Mouse (Mus musculus) MEL (cell line): Measurements from ENCODE around the gene Lrba. TPM values are rescaled to one million over a fixed set of nuclear protein-coding genes. Genes with fewer than 3 reads are reported as not detected.

Source experiments
- DNase-seq: peaks from one replicate; pipeline ENCODE4 v3.0.0; 2011; ENCODE audit warnings: low read depth, low spot score
- H3K27ac ChIP-seq: 2 replicates; pipeline ENCODE4 v1.5.1; 2012; ENCODE audit warnings: low read depth, mild to moderate bottlenecking, control low read depth, low read length, moderate library complexity; ENCODE audit not compliant: control insufficient read depth
- H3K27me3 ChIP-seq, 2 experiments: fragments of 150-350 bp in 1 of 2; sonication (generic) in 1 of 2; 2 replicates each; pipeline ENCODE4 v1.6.1; 2012; ENCODE audit warnings: low read length in 2 of 2, mild to moderate bottlenecking in 2 of 2, improper control_type of control experiment in 1 of 2, moderate library complexity in 1 of 2; ENCODE audit not compliant: insufficient read depth in 2 of 2, control insufficient read depth in 1 of 2
- H3K36me3 ChIP-seq, 2 experiments: 2 replicates each; pipeline ENCODE4 v1.6.1; 2012 to 2014; ENCODE audit warnings: low read length in 2 of 2, improper control_type of control experiment in 1 of 2, inconsistent platforms in 1 of 2, mild to moderate bottlenecking in 1 of 2; ENCODE audit not compliant: insufficient read depth in 2 of 2, control insufficient read depth in 1 of 2
- H3K4me1 ChIP-seq, 2 experiments: fragments of 150-350 bp in 1 of 2; sonication (generic) in 1 of 2; 2 replicates each; pipeline ENCODE4 v1.6.1; 2012; ENCODE audit warnings: low read length in 2 of 2, improper control_type of control experiment in 1 of 2, mild to moderate bottlenecking in 1 of 2; ENCODE audit not compliant: insufficient read depth in 2 of 2, control insufficient read depth in 1 of 2
- H3K4me3 ChIP-seq, 2 experiments: fragments of 150-350 bp in 1 of 2; sonication (generic) in 1 of 2; 2 replicates each; pipeline ENCODE4 v1.5.1; 2012; ENCODE audit warnings: low read depth in 2 of 2, low read length in 2 of 2, mild to moderate bottlenecking in 2 of 2, moderate library complexity in 2 of 2, control low read depth in 1 of 2, improper control_type of control experiment in 1 of 2; ENCODE audit not compliant: control insufficient read depth in 1 of 2, insufficient read depth in 1 of 2
- H3K79me2 ChIP-seq: 2 replicates; pipeline ENCODE4 v1.6.1; 2012; ENCODE audit warnings: mild to moderate bottlenecking, low read length, moderate library complexity; ENCODE audit not compliant: control insufficient read depth, poor library complexity, insufficient read depth
- H3K9ac ChIP-seq: 2 replicates; pipeline ENCODE4 v1.6.1; 2012; ENCODE audit warnings: low read depth, mild to moderate bottlenecking, control low read depth, low read length, moderate library complexity; ENCODE audit not compliant: control insufficient read depth, poor library complexity, severe bottlenecking
- H3K9me3 ChIP-seq: fragments of 150-350 bp; sonication (generic); replicated peaks from 2 replicates; pipeline ENCODE4 v1.6.1; 2012; ENCODE audit warnings: mild to moderate bottlenecking, low read length, improper control_type of control experiment, moderate library complexity; ENCODE audit not compliant: insufficient read depth
- E2F4 ChIP-seq: IDR thresholded peaks from 2 replicates; pipeline ENCODE4 v1.6.1; 2011; ENCODE audit warnings: low read depth, low read length, improper control_type of control experiment, borderline replicate concordance
- ELF1 ChIP-seq: IDR thresholded peaks from 2 replicates; pipeline ENCODE4 v1.6.1; 2014; ENCODE audit warnings: low read depth, mild to moderate bottlenecking, inconsistent platforms, low read length, improper control_type of control experiment, moderate library complexity
- ETS1 ChIP-seq: IDR thresholded peaks from 2 replicates; pipeline ENCODE4 v1.6.1; 2012; ENCODE audit warnings: low read depth, mild to moderate bottlenecking, inconsistent platforms, low read length, improper control_type of control experiment, moderate library complexity
- MAFK ChIP-seq: IDR thresholded peaks from 2 replicates; pipeline ENCODE4 v1.6.1; 2011; ENCODE audit warnings: low read depth, mild to moderate bottlenecking, low read length, improper control_type of control experiment, borderline replicate concordance
- MAX ChIP-seq: IDR thresholded peaks from 2 replicates; pipeline ENCODE4 v1.6.1; 2011; ENCODE audit warnings: low read length, improper control_type of control experiment
- MAZ ChIP-seq: IDR thresholded peaks from 2 replicates; pipeline ENCODE4 v1.6.1; 2012; ENCODE audit warnings: low read depth, mild to moderate bottlenecking, inconsistent platforms, low read length, improper control_type of control experiment
- MYB ChIP-seq: IDR thresholded peaks from 2 replicates; pipeline ENCODE4 v1.6.1; 2011; ENCODE audit warnings: mild to moderate bottlenecking, low read depth, low read length, improper control_type of control experiment
- NELFE ChIP-seq: IDR thresholded peaks from 2 replicates; pipeline ENCODE4 v1.6.1; 2011; ENCODE audit warnings: low read depth, low read length, improper control_type of control experiment
- NRF1 ChIP-seq: IDR thresholded peaks from 2 replicates; pipeline ENCODE4 v1.6.1; 2014; ENCODE audit warnings: low read depth, mild to moderate bottlenecking, inconsistent platforms, low read length, improper control_type of control experiment, moderate library complexity; ENCODE audit not compliant: poor library complexity, insufficient read depth, severe bottlenecking
- POLR2A ChIP-seq, 2 experiments: IDR thresholded peaks; 2 replicates each; pipeline ENCODE4 v1.6.1; 2011 to 2012; ENCODE audit warnings: low read length in 2 of 2, mild to moderate bottlenecking in 2 of 2, control low read depth in 1 of 2, improper control_type of control experiment in 1 of 2, low read depth in 1 of 2, moderate library complexity in 1 of 2; ENCODE audit not compliant: control insufficient read depth in 1 of 2, insufficient read depth in 1 of 2, poor library complexity in 1 of 2
- POLR2AphosphoS5 ChIP-seq: IDR thresholded peaks from 2 replicates; pipeline ENCODE4 v1.6.1; 2012; ENCODE audit warnings: low read depth, borderline replicate concordance, mild to moderate bottlenecking, inconsistent platforms, low read length, moderate library complexity, mixed read lengths
- RCOR1 ChIP-seq: IDR thresholded peaks from 2 replicates; pipeline ENCODE4 v1.6.1; 2012; ENCODE audit warnings: low read depth, mild to moderate bottlenecking, inconsistent platforms, low read length, improper control_type of control experiment
- TCF12 ChIP-seq: IDR thresholded peaks from 2 replicates; pipeline ENCODE4 v1.6.1; 2014; ENCODE audit warnings: low read depth, mild to moderate bottlenecking, inconsistent platforms, low read length, improper control_type of control experiment, moderate library complexity
- USF1 ChIP-seq: IDR thresholded peaks from 2 replicates; pipeline ENCODE4 v1.6.1; 2014; ENCODE audit warnings: low read depth, mild to moderate bottlenecking, inconsistent platforms, low read length, improper control_type of control experiment, moderate library complexity
- ZMIZ1 ChIP-seq: IDR thresholded peaks from 2 replicates; pipeline ENCODE4 v1.6.1; 2012; ENCODE audit warnings: low read depth, mild to moderate bottlenecking, inconsistent platforms, low read length, improper control_type of control experiment, moderate library complexity
- ZNF384 ChIP-seq: IDR thresholded peaks from 2 replicates; pipeline ENCODE4 v1.6.1; 2012; ENCODE audit warnings: low read depth, mild to moderate bottlenecking, inconsistent platforms, low read length, improper control_type of control experiment
- polyA plus RNA-seq, 2 experiments: library from polyadenylated mRNA; stranded (reverse) in 1 of 2; unstranded in 1 of 2; fragments of >175 nt in 1 of 2; fragments of >200 nt in 1 of 2; gene quantifications; 2 replicates each; pipeline versions ENCODE4 v1.2.1 to v1.2.4; 2012; ENCODE audit warnings: low replicate concordance in 2 of 2, low read depth in 1 of 2; ENCODE audit not compliant: insufficient read length in 2 of 2, insufficient read depth in 1 of 2, missing spikeins in 1 of 2
- total RNA-seq: library from RNA; depleted of rRNA; stranded (reverse); fragments of 300-350 nt; gene quantifications from 2 replicates; pipeline ENCODE4 v1.2.3, GENCODE M21; 2012

The Lrba gene
- total and polyA plus RNA-seq, 3 experiments: 10.9 to 17.9 TPM; not detected in 1

DNA sequence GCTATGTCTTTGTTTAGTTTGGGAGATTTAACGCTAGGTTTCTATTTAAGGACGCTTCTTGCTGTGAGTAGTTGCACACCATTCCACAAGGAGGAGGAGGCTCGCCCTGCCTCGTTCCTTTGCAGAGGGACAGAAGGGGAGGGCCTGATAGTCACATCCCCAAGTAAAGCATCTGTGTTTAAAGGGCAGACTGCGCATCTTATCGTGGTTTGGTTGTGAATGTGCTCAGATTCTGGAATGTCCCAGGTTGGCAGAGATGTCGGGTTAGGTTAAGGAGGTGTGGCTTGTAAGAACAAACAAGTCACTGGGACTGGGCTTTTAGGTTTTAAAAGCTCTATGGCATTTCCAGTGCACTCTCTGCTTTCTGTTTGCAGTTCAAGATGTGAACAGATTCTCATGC, 464.8 kb downstream of the Lrba start:
- peaks cover 4 to 5% of the 10 kb centered on the region in 2 experiments for H3K4me1 ChIP-seq
- no peak for DNase-seq

DNA sequence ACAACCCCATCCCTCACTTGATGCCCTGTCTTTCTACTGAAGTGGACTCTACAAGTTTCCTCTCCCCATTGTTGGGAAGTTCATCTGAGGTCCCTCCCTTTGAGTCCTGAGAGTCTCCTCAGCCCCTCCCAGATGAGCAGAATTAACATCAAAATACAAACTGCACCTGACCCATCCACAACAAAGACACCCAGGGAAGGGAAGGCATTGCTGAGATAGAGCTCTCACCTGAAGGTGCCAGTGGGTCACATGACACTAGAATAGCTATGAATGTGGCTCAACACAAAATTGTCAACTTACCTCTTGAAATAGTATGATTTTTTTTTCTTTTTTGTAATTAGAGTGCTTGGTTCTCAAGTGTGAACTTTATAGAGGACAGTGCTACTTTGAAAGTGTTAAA, 468.3 kb downstream of the Lrba start:
- H3K9ac ChIP-seq: no peak overlapping the region
- peaks cover 0 to 5% of the 10 kb centered on the region in 2 experiments; a peak in 2 of 4 replicates for H3K36me3 ChIP-seq
- no peak for DNase-seq
- H3K4me1 ChIP-seq: peaks cover 2 to 4% of the 10 kb centered on the region in 2 experiments
- TF ChIP-seq POLR2A (IDR thresholded peaks at IDR 0.05; ENCODE audit: control insufficient read depth in 1 of 2, insufficient read depth in 1 of 2, low read depth in 1 of 2, low read length in 2 of 2, poor library complexity in 1 of 2) (no peak), ETS1 (no peak), NRF1 (no peak), USF1 (no peak; the same call in 1 of the 2 replicates), NELFE (no peak), POLR2AphosphoS5 (no peak), MAX (no peak), ELF1 (no peak), RCOR1 (no peak), MYB (no peak)
- H3K27me3 ChIP-seq: no peaks in the 10 kb centered on the region
- no peak overlapping the region for H3K4me3 ChIP-seq
- H3K79me2 ChIP-seq: no peaks in the 10 kb centered on the region
- no peaks in the 10 kb centered on the region for H3K9me3 ChIP-seq
- H3K27ac ChIP-seq: no peak overlapping the region

More for the DNA sequence above, 464.8 kb downstream of the Lrba start:
- no peak for TF ChIP-seq MAZ
- no peaks in the 10 kb centered on the region for H3K27me3 ChIP-seq
- H3K9ac ChIP-seq: no peak overlapping the region
- no peak overlapping the region for H3K27ac ChIP-seq
- H3K9me3 ChIP-seq: no peaks in the 10 kb centered on the region
- H3K79me2 ChIP-seq: no peaks in the 10 kb centered on the region
- H3K4me3 ChIP-seq: no peak overlapping the region
- H3K36me3 ChIP-seq: peaks cover 0 to 8% of the 10 kb centered on the region in 2 experiments; a peak in 2 of 4 replicates

DNA sequence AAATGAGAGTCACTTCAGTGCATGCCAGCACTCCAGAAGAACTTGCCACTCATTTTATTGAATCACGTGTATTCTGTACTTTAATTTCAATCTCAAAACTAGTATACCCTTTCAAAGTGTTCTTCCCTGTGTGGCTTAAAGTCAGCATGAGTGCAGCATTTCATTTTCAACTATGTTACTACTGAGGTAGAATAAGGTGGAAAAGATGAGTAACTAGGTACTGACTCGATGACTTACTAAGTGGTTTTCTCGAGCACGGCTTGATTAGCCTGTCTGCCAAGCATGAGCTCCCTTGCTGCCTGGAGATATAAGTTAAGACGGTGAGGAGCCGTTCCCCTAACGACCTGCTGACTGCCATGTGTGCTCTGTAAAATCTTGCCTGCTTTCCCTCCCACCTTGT, 469.1 kb downstream of the Lrba start:
- H3K27me3 ChIP-seq: no peaks in the 10 kb centered on the region
- H3K9me3 ChIP-seq: no peaks in the 10 kb centered on the region
- TF ChIP-seq MAFK: no peak
- TF ChIP-seq ZNF384: no peak
- TF ChIP-seq ZMIZ1: no peak
- no peak for TF ChIP-seq RCOR1
- TF ChIP-seq TCF12: no peak
- TF ChIP-seq ETS1: no peak
- no peak for TF ChIP-seq E2F4
- no peak overlapping the region for H3K27ac ChIP-seq
- H3K36me3 ChIP-seq: peaks cover 0 to 2% of the 10 kb centered on the region in 2 experiments; a peak in 2 of 4 replicates
- H3K9ac ChIP-seq: no peak overlapping the region
- no peak overlapping the region for H3K4me3 ChIP-seq
- no peaks in the 10 kb centered on the region for H3K4me1 ChIP-seq
- no peak for DNase-seq
- H3K79me2 ChIP-seq: no peaks in the 10 kb centered on the region
